ENCODE assay signal across 8 mouse cellular contexts in the genomic region with DNA sequence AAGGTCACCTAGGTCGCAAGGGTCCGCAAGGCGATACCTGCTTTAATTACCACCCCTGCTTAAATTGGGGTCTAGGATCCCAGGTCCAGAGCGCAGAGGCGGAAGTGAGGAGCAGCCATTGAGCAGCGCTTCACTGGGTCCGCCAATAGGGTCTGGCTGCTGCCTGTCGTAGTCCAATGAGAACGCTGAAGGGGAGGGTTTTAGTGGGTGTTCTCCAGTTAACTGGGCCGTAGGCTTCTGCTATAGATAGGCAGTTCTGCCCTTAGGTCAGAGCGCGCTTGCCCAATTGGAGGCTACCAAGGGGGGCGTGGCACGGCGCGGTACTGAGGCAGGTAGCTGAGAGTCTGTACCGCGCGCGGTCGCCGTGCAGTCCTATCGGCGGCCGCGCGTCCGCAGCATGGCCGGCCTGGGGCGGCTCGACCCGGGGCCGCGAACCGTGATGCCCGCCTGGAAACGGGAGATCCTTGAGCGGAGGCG. TPM values are rescaled to one million over a fixed set of nuclear protein-coding genes. Genes with fewer than 3 reads are reported as not detected.
A peak's percentile ranks its signal among the peaks of the same experiment; 100 is the strongest.
DNase-seq lines count a peak whose midpoint lies in the region; ATAC-seq and TF ChIP-seq lines count a peak whose summit lies in the region.

A gene (plus strand): TSS at position 328 of the 477 bp plus-strand sequence.

- peaks cover 24% of the 10 kb centered on the region for H3K27me3 ChIP-seq in forebrain, embryonic 10.5 days (ENCODE audit: poor library complexity, severe bottlenecking)
- peaks cover 15% of the 10 kb centered on the region for H3K27me3 ChIP-seq in heart, embryonic 15.5 days
- no peaks in the 10 kb centered on the region for H3K27me3 ChIP-seq in liver, embryonic 14.5 days (ENCODE audit: control insufficient read depth, insufficient read depth, low read length)
- peaks cover 15% of the 10 kb centered on the region for H3K27me3 ChIP-seq in neural tube, embryonic 11.5 days (ENCODE audit: control insufficient read depth, insufficient read depth, low read length)
- no peaks in the 10 kb centered on the region for H3K27me3 ChIP-seq in stomach, postnatal 0 days (ENCODE audit: control insufficient read depth, insufficient read depth, low read length)

- H3K27ac ChIP-seq in forebrain, embryonic 10.5 days: peak within 1 kb of the TSS; percentile 82
- H3K27ac ChIP-seq in heart, embryonic 15.5 days: peak within 1 kb of the TSS; percentile 46
- H3K27ac ChIP-seq in liver, embryonic 14.5 days: peak within 1 kb of the TSS; percentile 43; the same call in 1 of the 2 replicates
- peak within 1 kb of the TSS; percentile 4; the same call in 1 of the 2 replicates for H3K27ac ChIP-seq in neural tube, embryonic 11.5 days (ENCODE audit: low read depth, low read length)
- H3K27ac ChIP-seq in stomach, postnatal 0 days (replicated peaks): peak within 1 kb of the TSS; percentile 92

- no peak for TF ChIP-seq EP300 in liver, embryonic 14.5 days (IDR thresholded peaks at IDR 0.05; ENCODE audit: low read depth)
- TF ChIP-seq EP300 in stomach, postnatal 0 days (optimal IDR thresholded peaks at IDR 0.05): peak; percentile 61

- DNase-seq in CD8-positive naive resting alpha-beta T cell, adult 2 months (ENCODE audit: low read depth in 2 of 2, low spot score in 2 of 2): peak; percentile 88 to 89
- DNase-seq in c-Kit-positive CD71-negative TER-119-negative erythroid progenitor cells, embryonic 14.5 days (ENCODE audit: low read depth): peak; percentile 89
- peak; percentile 91 for DNase-seq in forebrain, embryonic 10.5 days (ENCODE audit: extremely low spot score, low spot score)
- peak; percentile 98 to 99 for DNase-seq in kidney, postnatal 25 days
- peak; percentile 97 to 98 (median 97) for DNase-seq in liver, embryonic 14.5 days (ENCODE audit: low read depth in 3 of 3, low spot score in 3 of 3)
- DNase-seq in neural tube, embryonic 11.5 days (ENCODE audit: low spot score): peak; percentile 93
- peak; percentile 97 for DNase-seq in stomach, postnatal 0 days (ENCODE audit: low spot score)

- no peak for TF ChIP-seq CTCF in liver, embryonic 14.5 days (IDR thresholded peaks at IDR 0.05; ENCODE audit: low read depth)
- 0 out of 2 replicates have a peak, but pooled peaks have one; percentile 9 for TF ChIP-seq CTCF in stomach, postnatal 0 days (IDR thresholded peaks at IDR 0.05; ENCODE audit: low read depth)

- peak within 1 kb of the TSS; percentile 67 for H3K9ac ChIP-seq in heart, embryonic 15.5 days
- H3K9ac ChIP-seq in liver, embryonic 14.5 days (replicated peaks): peak within 1 kb of the TSS; percentile 76
- peak within 1 kb of the TSS; percentile 49 for H3K9ac ChIP-seq in neural tube, embryonic 11.5 days (ENCODE audit: low read length)
- H3K9ac ChIP-seq in stomach, postnatal 0 days (ENCODE audit: low read length): peak within 1 kb of the TSS; percentile 83

- H3K4me2 ChIP-seq in heart, embryonic 15.5 days: peak within 1 kb of the TSS; percentile 100
- H3K4me2 ChIP-seq in liver, embryonic 14.5 days (ENCODE audit: low read depth): peak within 1 kb of the TSS; percentile 99
- H3K4me2 ChIP-seq in neural tube, embryonic 11.5 days (ENCODE audit: low read depth): peak within 1 kb of the TSS; percentile 98
- peak within 1 kb of the TSS; percentile 98 for H3K4me2 ChIP-seq in stomach, postnatal 0 days (replicated peaks; ENCODE audit: low read depth)

- H3K36me3 ChIP-seq in forebrain, embryonic 10.5 days (replicated peaks): no peaks in the 10 kb centered on the region; the same call in 1 of the 2 replicates
- no peaks in the 10 kb centered on the region for H3K36me3 ChIP-seq in heart, embryonic 15.5 days
- H3K36me3 ChIP-seq in liver, embryonic 14.5 days (replicated peaks; ENCODE audit: control insufficient read depth, insufficient read depth, low read depth): no peaks in the 10 kb centered on the region
- H3K36me3 ChIP-seq in neural tube, embryonic 11.5 days (ENCODE audit: control insufficient read depth, insufficient read depth, low read length): no peaks in the 10 kb centered on the region
- no peaks in the 10 kb centered on the region for H3K36me3 ChIP-seq in stomach, postnatal 0 days (ENCODE audit: control insufficient read depth, insufficient read depth, low read length)

- peaks cover 55% of the 10 kb centered on the region for H3K4me1 ChIP-seq in forebrain, embryonic 10.5 days
- H3K4me1 ChIP-seq in heart, embryonic 15.5 days (replicated peaks): peaks cover 46% of the 10 kb centered on the region
- H3K4me1 ChIP-seq in liver, embryonic 14.5 days (replicated peaks; ENCODE audit: control insufficient read depth in 2 of 2, insufficient read depth in 2 of 2, low read length in 1 of 2): peaks cover 12 to 32% of the 10 kb centered on the region in 2 experiments
- peaks cover 14% of the 10 kb centered on the region; the same call in 1 of the 2 replicates for H3K4me1 ChIP-seq in neural tube, embryonic 11.5 days (ENCODE audit: control insufficient read depth, insufficient read depth, low read length)
- peaks cover 6% of the 10 kb centered on the region; the same call in 1 of the 2 replicates for H3K4me1 ChIP-seq in stomach, postnatal 0 days (replicated peaks; ENCODE audit: control insufficient read depth, insufficient read depth)

- peak; percentile 98 for ATAC-seq in heart, embryonic 15.5 days (replicated peaks; ENCODE audit: insufficient number of reproducible peaks, insufficient read depth, low FRiP score, low read depth)
- ATAC-seq in liver, embryonic 14.5 days (ENCODE audit: insufficient read depth): peak; percentile 100
- ATAC-seq in neural tube, embryonic 11.5 days (ENCODE audit: insufficient read depth, low FRiP score, low TSS enrichment): peak; percentile 98
- ATAC-seq in stomach, postnatal 0 days (ENCODE audit: low FRiP score, low TSS enrichment): peak; percentile 94

- under 1% methylated on average over 39 of the region's 39 CpGs for WGBS in forebrain, embryonic 10.5 days
- WGBS in heart, embryonic 15.5 days: under 1% methylated on average over 39 of the region's 39 CpGs
- 0% methylated on average over 39 of the region's 39 CpGs for WGBS in liver, embryonic 14.5 days (ENCODE audit: insufficient replicate concordance)
- WGBS in neural tube, embryonic 11.5 days: 0% methylated on average over 39 of the region's 39 CpGs
- WGBS in stomach, postnatal 0 days: under 1% methylated on average over 33 of the region's 39 CpGs

- peak within 1 kb of the TSS; percentile 83 for H3K4me3 ChIP-seq in forebrain, embryonic 10.5 days
- peak within 1 kb of the TSS; percentile 91 for H3K4me3 ChIP-seq in heart, embryonic 15.5 days
- H3K4me3 ChIP-seq in liver, embryonic 14.5 days (ENCODE audit: insufficient read depth in 1 of 2, low read depth in 2 of 2, low read length in 2 of 2): peak within 1 kb of the TSS; percentile 80 to 81
- peak within 1 kb of the TSS; percentile 79 for H3K4me3 ChIP-seq in neural tube, embryonic 11.5 days (ENCODE audit: low read depth, low read length)
- H3K4me3 ChIP-seq in stomach, postnatal 0 days (ENCODE audit: low read depth, low read length): peak within 1 kb of the TSS; percentile 84

- H3K9me3 ChIP-seq in forebrain, embryonic 10.5 days: no peaks in the 10 kb centered on the region
- no peaks in the 10 kb centered on the region for H3K9me3 ChIP-seq in heart, embryonic 15.5 days (replicated peaks)
- H3K9me3 ChIP-seq in liver, embryonic 14.5 days (ENCODE audit: control insufficient read depth, low read length): no peaks in the 10 kb centered on the region
- H3K9me3 ChIP-seq in neural tube, embryonic 11.5 days (ENCODE audit: control insufficient read depth, low read length): no peaks in the 10 kb centered on the region
- H3K9me3 ChIP-seq in stomach, postnatal 0 days (ENCODE audit: control insufficient read depth, low read length): no peaks in the 10 kb centered on the region

RNA-seq across cellular contexts. Expression of the gene that starts here (rescaled TPM):
- 6.5 and 8.3 TPM in 2 replicates for polyA plus RNA-seq in forebrain, embryonic 10.5 days (2016; fragmentation: Nextera tagmentation; extraction: Ambion mirVana)
- 3.6 and 5.2 TPM in 2 replicates for polyA plus RNA-seq in heart, embryonic 15.5 days (2015; fragmentation: Nextera tagmentation; extraction: Ambion mirVana)
- polyA plus RNA-seq in liver, embryonic 14.5 days (2012; rRNA removed): 1.6 and 2.6 TPM in 2 replicates
- 2.4 and 3.2 TPM in 2 replicates for polyA plus RNA-seq in liver, embryonic 14.5 days (2014; fragmentation: Nextera tagmentation; extraction: Ambion mirVana)
- polyA plus RNA-seq in neural tube, embryonic 11.5 days (2014; fragmentation: Nextera tagmentation; extraction: Ambion mirVana): 4.0 and 5.3 TPM in 2 replicates
- 17.4 and 20.3 TPM in 2 replicates for polyA plus RNA-seq in stomach, postnatal 0 days (2015; fragmentation: Nextera tagmentation; extraction: Ambion mirVana)

Comparison
In these comparisons a context has a peak if more than half of its experiments do, and no peak if none do; other contexts are left out.
1. Peak in every context shown above with its lines: DNase-seq, ATAC-seq, H3K4me3 ChIP-seq and H3K27ac ChIP-seq.
2. H3K27ac ChIP-seq: peak in every context shown above with its lines; median percentile 92 in stomach, postnatal 0 days; 82 in forebrain, embryonic 10.5 days; 46 in heart, embryonic 15.5 days; 43 in liver, embryonic 14.5 days; 4 in neural tube, embryonic 11.5 days.